Mouse (Mus musculus) megakaryocyte, embryonic 14.5 days (primary cell): ENCODE measurements around the gene Smad6.

Experiments used
- FLI1 ChIP-seq: IDR thresholded peaks from 2 replicates; pipeline ENCODE4 v1.6.1; 2012; ENCODE audit warnings: low read length, inconsistent platforms, mixed read lengths
- GATA1 ChIP-seq: IDR thresholded peaks from 3 replicates; pipeline ENCODE4 v1.6.1; 2012; ENCODE audit warnings: mixed read lengths, low read length, inconsistent platforms, borderline replicate concordance

DNA sequence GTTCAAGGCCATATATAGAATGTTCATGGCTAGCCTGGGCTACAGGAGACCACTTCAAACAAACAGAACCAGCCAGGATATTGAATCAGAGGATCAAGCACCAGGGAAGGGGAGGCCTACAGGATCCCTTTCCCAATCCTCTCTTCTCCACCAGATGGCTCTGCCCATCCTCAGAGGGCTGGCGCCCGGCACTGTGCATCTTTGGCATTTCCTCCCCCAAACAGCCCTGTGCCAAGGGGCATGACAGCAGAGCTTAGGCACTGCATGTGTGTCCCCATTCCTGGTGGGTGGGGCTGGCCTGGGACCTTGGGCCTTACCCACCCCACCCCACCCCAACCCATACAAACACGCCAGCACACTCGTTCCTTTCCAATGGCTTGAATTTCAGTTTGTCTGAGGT lies 24.4 kb downstream of the Smad6 start:
- TF ChIP-seq GATA1, result no peak
- TF ChIP-seq FLI1, result no peak
